Mouse (Mus musculus) erythroblast, embryonic 14.5 days (primary cell): Measurements from ENCODE around the gene Gnmt. TPM values are rescaled to one million over a fixed set of nuclear protein-coding genes. Genes with fewer than 3 reads are reported as not detected.
"Not testable (repeated sequence)": the region's sequence is repeated elsewhere in the genome, so short reads cannot be mapped to it uniquely, and the experiment has no call there.

Experiments
- H3K27me3 ChIP-seq: 2 replicates; pipeline ENCODE4 v1.6.1; 2012; ENCODE audit warnings: inconsistent platforms; ENCODE audit not compliant: control insufficient read depth
- H3K36me3 ChIP-seq: 2 replicates; pipeline ENCODE4 v1.6.1; 2012; ENCODE audit warnings: mild to moderate bottlenecking, inconsistent platforms; ENCODE audit not compliant: control insufficient read depth
- H3K4me1 ChIP-seq: 2 replicates; pipeline ENCODE4 v1.6.1; 2012; ENCODE audit warnings: inconsistent platforms; ENCODE audit not compliant: control insufficient read depth
- H3K4me3 ChIP-seq: replicated peaks from 2 replicates; pipeline ENCODE3; 2012; ENCODE audit warnings: moderate library complexity, mild to moderate bottlenecking, inconsistent platforms
- H3K9me3 ChIP-seq: 2 replicates; pipeline ENCODE4 v1.6.1; 2012; ENCODE audit warnings: low read length, inconsistent platforms, mixed read lengths; ENCODE audit not compliant: control insufficient read depth
- GATA1 ChIP-seq: IDR thresholded peaks from 2 replicates; pipeline ENCODE4 v1.6.1; 2012; ENCODE audit warnings: low read length, inconsistent platforms, mixed read lengths
- TAL1 ChIP-seq: IDR thresholded peaks from 3 replicates; pipeline ENCODE4 v1.6.1; 2012; ENCODE audit warnings: low read length, inconsistent platforms, mixed read lengths
- polyA plus RNA-seq: library from polyadenylated mRNA; stranded (reverse); fragments of >175 nt; gene quantifications from 2 replicates; pipeline ENCODE4 v1.2.3, GENCODE M21; 2012

Gnmt gene
- polyA plus RNA-seq, 1 experiment, result 0.05 TPM

- no peak for TF ChIP-seq GATA1
- no peak for TF ChIP-seq TAL1
- H3K36me3 ChIP-seq, result peaks cover 17% of the 10 kb centered on the region
- peaks cover 29% of the 10 kb centered on the region for H3K4me1 ChIP-seq
- no peak overlapping the region for H3K4me3 ChIP-seq
- no peaks in the 10 kb centered on the region for H3K27me3 ChIP-seq
- H3K9me3 ChIP-seq, result no peaks in the 10 kb centered on the region
Observed at GRCm38 (mm10) chr17:46770546-46770945, 41.6 kb upstream of the Gnmt start.

- Histone ChIP-seq H3K9me3 (no peaks in the 10 kb centered on the region), H3K4me3 (no peak overlapping the region), H3K36me3 (no peaks in the 10 kb centered on the region; the same call in 1 of the 2 replicates), H3K4me1 (peaks cover 15% of the 10 kb centered on the region), H3K27me3 (no peaks in the 10 kb centered on the region)
- TF ChIP-seq GATA1, result no peak
- TF ChIP-seq TAL1, result no peak
Observed at GRCm38 (mm10) chr17:46767868-46768267, 38.9 kb upstream of the Gnmt start.

- H3K4me3 ChIP-seq, H3K4me1 ChIP-seq, H3K27me3 ChIP-seq, H3K36me3 ChIP-seq, H3K9me3 ChIP-seq: not testable (repeated sequence)
Observed at GRCm38 (mm10) chr17:46764916-46765315, 35.9 kb upstream of the Gnmt start.

GRCm38 (mm10) chr17:46763544-46763943 is 34.6 kb upstream of the Gnmt start, which contains the start of gene Ptcra:
Gene Ptcra (minus strand): TSS chr17:46763712.
- Histone ChIP-seq H3K36me3 (no peaks in the 10 kb centered on the region), H3K27me3 (no peaks in the 10 kb centered on the region), H3K4me1 (no peaks in the 10 kb centered on the region), H3K9me3 (no peaks in the 10 kb centered on the region), H3K4me3 (no peak within 1 kb of the TSS)
- TF ChIP-seq TAL1 (no peak), GATA1 (no peak)

GRCm38 (mm10) chr17:46758753-46759152 is 29.8 kb upstream of the Gnmt start:
- Histone ChIP-seq H3K4me3 (no peak overlapping the region), H3K36me3 (no peaks in the 10 kb centered on the region), H3K9me3 (peaks cover 5% of the 10 kb centered on the region), H3K4me1 (no peaks in the 10 kb centered on the region), H3K27me3 (peaks cover 2% of the 10 kb centered on the region)
- TF ChIP-seq TAL1 (no peak), GATA1 (no peak)

GRCm38 (mm10) chr17:46751794-46752556 is 23.0 kb upstream of the Gnmt start, which contains the start of gene Cnpy3:
Gene Cnpy3 (minus strand): TSS chr17:46752214.
- Histone ChIP-seq H3K4me1 (peaks cover 26% of the 10 kb centered on the region), H3K4me3 (peak within 1 kb of the TSS; percentile 87), H3K36me3 (peaks cover 12% of the 10 kb centered on the region), H3K27me3 (peaks cover 2% of the 10 kb centered on the region), H3K9me3 (peaks cover 5% of the 10 kb centered on the region)
- no peak for TF ChIP-seq GATA1
- no peak for TF ChIP-seq TAL1

- TF ChIP-seq TAL1 (no peak), GATA1 (no peak)
- H3K4me3 ChIP-seq, result peak overlapping the region; percentile 87
- peaks cover 2% of the 10 kb centered on the region; the same call in 1 of the 2 replicates for H3K27me3 ChIP-seq
- peaks cover 26% of the 10 kb centered on the region for H3K4me1 ChIP-seq
- peaks cover 5% of the 10 kb centered on the region for H3K9me3 ChIP-seq
- peaks cover 18% of the 10 kb centered on the region for H3K36me3 ChIP-seq
Observed at GRCm38 (mm10) chr17:46751056-46751793, 22.3 kb upstream of the Gnmt start.

- TF ChIP-seq TAL1 (no peak), GATA1 (0 out of 2 replicates have a peak, but pooled peaks have one; percentile 26)
- peaks cover 24% of the 10 kb centered on the region for H3K36me3 ChIP-seq
- H3K27me3 ChIP-seq, result no peaks in the 10 kb centered on the region
- peak overlapping the region; percentile 87 for H3K4me3 ChIP-seq
- peaks cover 26% of the 10 kb centered on the region for H3K4me1 ChIP-seq
- peaks cover 5% of the 10 kb centered on the region for H3K9me3 ChIP-seq
Observed at GRCm38 (mm10) chr17:46750580-46750979, 21.6 kb upstream of the Gnmt start.

GRCm38 (mm10) chr17:46749282-46749681 is 20.3 kb upstream of the Gnmt start:
- H3K27me3 ChIP-seq, result no peaks in the 10 kb centered on the region
- no peak overlapping the region for H3K4me3 ChIP-seq
- no peaks in the 10 kb centered on the region for H3K9me3 ChIP-seq
- TF ChIP-seq TAL1 (no peak), GATA1 (no peak)
- H3K4me1 ChIP-seq, result peaks cover 26% of the 10 kb centered on the region
- peaks cover 32% of the 10 kb centered on the region for H3K36me3 ChIP-seq

GRCm38 (mm10) chr17:46747806-46748205 is 18.8 kb upstream of the Gnmt start:
- Histone ChIP-seq H3K27me3 (no peaks in the 10 kb centered on the region), H3K4me1 (peaks cover 25% of the 10 kb centered on the region), H3K4me3 (no peak overlapping the region), H3K36me3 (peaks cover 47% of the 10 kb centered on the region), H3K9me3 (no peaks in the 10 kb centered on the region)
- TF ChIP-seq GATA1, result no peak
- TF ChIP-seq TAL1, result no peak
